Mouse (Mus musculus): ENCODE measurements around the gene Ankrd13c.

DNA sequence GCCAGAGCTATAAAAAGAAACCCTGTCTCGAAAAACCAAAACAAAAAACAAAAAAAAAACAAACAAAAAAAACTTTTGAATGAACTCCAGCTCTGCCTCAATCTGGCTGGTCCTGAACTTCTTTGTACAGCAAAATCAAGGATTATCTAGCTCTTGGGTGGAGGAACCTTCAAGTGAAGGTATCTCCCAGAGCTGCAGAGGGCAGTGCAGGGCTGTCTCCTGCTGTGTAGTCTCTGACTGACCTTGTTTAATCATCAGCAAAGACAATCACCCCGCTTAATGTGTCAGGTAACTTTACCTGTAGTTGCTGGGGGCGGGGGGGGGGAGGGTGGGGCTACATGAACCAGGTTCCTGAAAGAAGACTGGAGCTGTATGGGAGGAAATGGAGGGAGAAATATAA lies 15.4 kb upstream of the Ankrd13c start:
- TF ChIP-seq HCFC1 (IDR thresholded peaks at IDR 0.05; ENCODE audit: borderline replicate concordance, insufficient read depth, low read length) (no peak), ZNF384 (IDR thresholded peaks at IDR 0.05; ENCODE audit: low read depth, low read length) (no peak), MAFK (IDR thresholded peaks at IDR 0.05; ENCODE audit: insufficient read depth, low read depth, low read length) (no peak)

Measured in ES-E14 (cell line).